Mouse (Mus musculus) forebrain, postnatal 0 days (tissue): ENCODE results near the gene Cldn15. TPM values are rescaled to one million over a fixed set of nuclear protein-coding genes. Genes with fewer than 3 reads are reported as not detected.
A peak's percentile ranks its signal among the peaks of the same experiment; 100 is the strongest.

Experiments
- ATAC-seq: fragments of 200-750 bp; cut with Nextera tagmentation; 2 replicates; pipeline ENCODE4 v1.8.0; 2017; ENCODE audit warnings: mild to moderate bottlenecking, moderate library complexity
- DNase-seq: peaks from one replicate; pipeline ENCODE4 v3.0.0-alpha.2; 2015
- H3K27ac ChIP-seq: fragments of 300-500 bp; sonication (generic); 2 replicates; pipeline ENCODE4 v1.5.1; 2014; ENCODE audit warnings: low read depth, mild to moderate bottlenecking, antibody characterized with exemption, low read length, moderate library complexity, mixed read lengths
- H3K27me3 ChIP-seq: fragments of 300-500 bp; sonication (generic); 2 replicates; pipeline ENCODE4 v1.6.1; 2014; ENCODE audit warnings: mild to moderate bottlenecking, low read length, mixed read lengths; ENCODE audit not compliant: insufficient read depth
- H3K36me3 ChIP-seq: fragments of 300-500 bp; sonication (generic); 2 replicates; pipeline ENCODE4 v1.6.1; 2014; ENCODE audit warnings: mild to moderate bottlenecking, moderate library complexity; ENCODE audit not compliant: insufficient read depth
- H3K4me1 ChIP-seq: fragments of 300-500 bp; sonication (generic); 2 replicates; pipeline ENCODE4 v1.6.1; 2014; ENCODE audit warnings: antibody characterized with exemption; ENCODE audit not compliant: insufficient read depth
- H3K4me2 ChIP-seq: fragments of 300-500 bp; sonication (generic); 2 replicates; pipeline ENCODE4 v1.6.1; 2014; ENCODE audit warnings: low read depth, mild to moderate bottlenecking, moderate library complexity
- H3K4me3 ChIP-seq: fragments of 300-500 bp; sonication (generic); 2 replicates; pipeline ENCODE4 v1.5.1; 2014; ENCODE audit warnings: low read depth, low read length, mixed read lengths
- H3K9ac ChIP-seq: fragments of 300-500 bp; sonication (generic); 2 replicates; pipeline ENCODE4 v1.6.1; 2014; ENCODE audit warnings: mild to moderate bottlenecking
- H3K9me3 ChIP-seq: fragments of 300-500 bp; sonication (generic); 2 replicates; pipeline ENCODE4 v1.6.1; 2016; ENCODE audit warnings: low read length
- CTCF ChIP-seq: sonication (generic); IDR thresholded peaks from 2 replicates; pipeline ENCODE4 v1.5.1; 2016; ENCODE audit warnings: antibody characterized with exemption, control low read depth, low read depth
- WGBS: fragments of 180-500 bp; shearing (Covaris S2); extraction: QIAGEN DNeasy Blood & Tissue Kit; methylation state at CpG from one replicate; pipeline ENCODE4 v1.1.7; 2014; 5-methylcytosine and 5-hydroxymethylcytosine counted together
- polyA plus RNA-seq: library from polyadenylated mRNA; unstranded; fragments of >200 nt; fragmentation: Nextera tagmentation; extraction: Ambion mirVana; gene quantifications from 2 replicates; pipeline ENCODE4 v1.2.1, GENCODE M21; 2015
- total RNA-seq: library from RNA; depleted of rRNA; stranded (reverse); fragments of >200 nt; gene quantifications from 2 replicates; pipeline ENCODE4 v1.2.3, GENCODE M21; 2014

The Cldn15 gene
- total and polyA plus RNA-seq, 2 experiments from 2014 or later = 0.13 to 0.33 TPM

DNA sequence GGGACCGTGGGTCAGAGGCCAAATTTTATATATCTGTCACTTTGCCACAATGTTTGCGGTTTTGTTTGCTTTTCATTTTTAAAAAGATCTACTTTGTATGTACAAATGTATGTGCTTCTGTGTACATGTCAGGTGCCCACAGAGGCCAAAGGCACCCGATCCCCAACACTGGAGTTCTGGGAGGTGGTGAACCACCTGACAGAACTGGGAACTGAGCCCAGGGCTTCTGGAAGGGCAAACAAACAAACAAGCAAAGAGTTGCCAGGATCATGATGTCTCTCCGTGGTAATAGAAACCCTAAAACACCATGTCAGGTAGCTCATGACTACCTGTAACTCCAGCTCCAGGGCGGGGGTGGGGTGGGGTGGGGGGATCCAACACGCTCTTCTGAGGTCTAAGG is 6.4 kb upstream of the Cldn15 start:
- Histone ChIP-seq H3K4me1 (peaks cover 8% of the 10 kb centered on the region; the same call in 1 of the 2 replicates), H3K36me3 (peaks cover 26% of the 10 kb centered on the region), H3K9ac (no peak overlapping the region), H3K27me3 (no peaks in the 10 kb centered on the region), H3K9me3 (no peaks in the 10 kb centered on the region), H3K4me3 (no peak overlapping the region), H3K27ac (no peak overlapping the region), H3K4me2 (no peak overlapping the region)
- WGBS = 93% methylated on average over 6 of the region's 6 CpGs
- no peak for TF ChIP-seq CTCF
- DNase-seq = no peak
- no peak for ATAC-seq

GRCm38 (mm10) chr5:136961334-136961982 is 5.0 kb upstream of the Cldn15 start:
- TF ChIP-seq CTCF = no peak
- Histone ChIP-seq H3K4me3 (peak overlapping the region; percentile 70), H3K4me2 (peak overlapping the region; percentile 80), H3K9ac (peak overlapping the region; percentile 72), H3K9me3 (no peaks in the 10 kb centered on the region), H3K36me3 (peaks cover 36% of the 10 kb centered on the region), H3K4me1 (peaks cover 8% of the 10 kb centered on the region; the same call in 1 of the 2 replicates), H3K27me3 (no peaks in the 10 kb centered on the region), H3K27ac (peak overlapping the region; percentile 90)
- ATAC-seq (peak; percentile 32), DNase-seq (no peak)
- 25% methylated on average over 5 of the region's 5 CpGs for WGBS

GRCm38 (mm10) chr5:136961983-136962461 is 4.4 kb upstream of the Cldn15 start:
- Histone ChIP-seq H3K36me3 (peaks cover 41% of the 10 kb centered on the region), H3K27ac (peak overlapping the region; percentile 90), H3K4me3 (peak overlapping the region; percentile 70), H3K9ac (peak overlapping the region; percentile 72), H3K4me1 (peaks cover 8% of the 10 kb centered on the region; the same call in 1 of the 2 replicates), H3K4me2 (peak overlapping the region; percentile 80), H3K27me3 (no peaks in the 10 kb centered on the region), H3K9me3 (no peaks in the 10 kb centered on the region)
- ATAC-seq (peak; percentile 94), DNase-seq (peak; percentile 96)
- WGBS = under 1% methylated on average over 20 of the region's 20 CpGs
- no peak for TF ChIP-seq CTCF

GRCm38 (mm10) chr5:136962501-136962900 is 3.9 kb upstream of the Cldn15 start:
- H3K4me2 ChIP-seq = peak overlapping the region; percentile 80
- WGBS = 1% methylated on average over 10 of the region's 10 CpGs
- H3K4me1 ChIP-seq = peaks cover 8% of the 10 kb centered on the region; the same call in 1 of the 2 replicates
- peak; percentile 68 for ATAC-seq
- peak overlapping the region; percentile 90 for H3K27ac ChIP-seq
- no peaks in the 10 kb centered on the region for H3K27me3 ChIP-seq
- H3K9me3 ChIP-seq = no peaks in the 10 kb centered on the region
- peak; percentile 80 for DNase-seq
- peak; percentile 91 for TF ChIP-seq CTCF
- peak overlapping the region; percentile 70 for H3K4me3 ChIP-seq
- peaks cover 42% of the 10 kb centered on the region for H3K36me3 ChIP-seq
- H3K9ac ChIP-seq = peak overlapping the region; percentile 72

DNA sequence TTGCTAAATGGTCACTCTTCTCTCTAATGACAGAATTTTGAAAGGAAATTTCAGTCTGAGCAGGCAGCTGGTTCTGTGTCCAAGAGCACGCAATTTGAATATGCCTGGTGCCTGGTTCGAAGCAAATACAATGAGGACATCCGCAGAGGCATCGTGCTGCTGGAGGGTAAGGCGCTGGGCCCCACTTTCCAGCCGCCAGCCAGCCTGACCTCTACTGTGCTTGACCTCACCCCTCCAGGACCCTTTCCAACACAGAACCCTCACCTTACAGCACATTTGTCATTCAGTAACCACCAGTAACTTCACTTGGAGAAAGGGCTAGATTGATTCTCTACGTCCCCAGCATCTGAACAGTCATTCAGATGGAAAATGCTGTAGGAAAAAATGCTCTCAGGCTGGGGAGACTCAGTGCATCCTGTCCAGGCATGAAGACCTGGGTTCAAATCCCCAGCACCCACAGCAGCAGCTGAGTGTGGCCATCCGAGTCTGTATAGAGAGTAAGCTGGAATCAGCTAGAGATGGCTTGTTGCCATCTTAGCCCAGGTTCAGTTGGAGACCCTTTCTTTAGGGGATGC is 3.4 kb upstream of the Cldn15 start:
- H3K9ac ChIP-seq = peak overlapping the region; percentile 72
- no peak for DNase-seq
- peak overlapping the region; percentile 70 for H3K4me3 ChIP-seq
- H3K4me2 ChIP-seq = peak overlapping the region; percentile 80
- H3K4me1 ChIP-seq = peaks cover 8% of the 10 kb centered on the region; the same call in 1 of the 2 replicates
- WGBS = 72% methylated on average over 8 of the region's 8 CpGs
- no peaks in the 10 kb centered on the region for H3K27me3 ChIP-seq
- peak overlapping the region; percentile 90; the same call in 1 of the 2 replicates for H3K27ac ChIP-seq
- TF ChIP-seq CTCF = no peak
- ATAC-seq = no peak
- peaks cover 45% of the 10 kb centered on the region for H3K36me3 ChIP-seq
- no peaks in the 10 kb centered on the region for H3K9me3 ChIP-seq

- Histone ChIP-seq H3K9me3 (no peaks in the 10 kb centered on the region), H3K9ac (no peak overlapping the region), H3K4me3 (no peak overlapping the region), H3K36me3 (peaks cover 48% of the 10 kb centered on the region), H3K27ac (no peak overlapping the region), H3K4me1 (peaks cover 8% of the 10 kb centered on the region; the same call in 1 of the 2 replicates), H3K27me3 (no peaks in the 10 kb centered on the region), H3K4me2 (no peak overlapping the region)
- WGBS = 94% methylated on average over 9 of the region's 9 CpGs
- ATAC-seq (no peak), DNase-seq (no peak)
- TF ChIP-seq CTCF = no peak
These were observed 1.2 kb upstream of the Cldn15 start for GRCm38 (mm10) chr5:136965210-136965609.

- H3K36me3 ChIP-seq = peaks cover 48% of the 10 kb centered on the region
- no peak for TF ChIP-seq CTCF
- WGBS = 91% methylated on average over 8 of the region's 8 CpGs
- H3K9ac ChIP-seq = no peak overlapping the region
- H3K4me2 ChIP-seq = no peak overlapping the region
- H3K4me1 ChIP-seq = peaks cover 8% of the 10 kb centered on the region; the same call in 1 of the 2 replicates
- H3K27ac ChIP-seq = no peak overlapping the region
- no peak overlapping the region for H3K4me3 ChIP-seq
- ATAC-seq = no peak
- no peaks in the 10 kb centered on the region for H3K27me3 ChIP-seq
- no peak for DNase-seq
- H3K9me3 ChIP-seq = no peaks in the 10 kb centered on the region
These were observed 730 bp upstream of the Cldn15 start for GRCm38 (mm10) chr5:136965686-136966085.
